Mouse (Mus musculus) heart, adult 2 months (tissue): ENCODE measurements around the gene Cgnl1.

Experiments
- CTCF ChIP-seq: fragments of 200-600 bp; IDR thresholded peaks from 2 replicates; pipeline ENCODE4 v1.8.1; 2022; ENCODE audit warnings: antibody characterized with exemption, mild to moderate bottlenecking, moderate library complexity
- POLR2A ChIP-seq: fragments of 200-500 bp; IDR thresholded peaks from 2 replicates; pipeline ENCODE4 v1.6.1; 2011; ENCODE audit warnings: mild to moderate bottlenecking, low read depth, low read length, control low read depth; ENCODE audit not compliant: insufficient read depth

DNA sequence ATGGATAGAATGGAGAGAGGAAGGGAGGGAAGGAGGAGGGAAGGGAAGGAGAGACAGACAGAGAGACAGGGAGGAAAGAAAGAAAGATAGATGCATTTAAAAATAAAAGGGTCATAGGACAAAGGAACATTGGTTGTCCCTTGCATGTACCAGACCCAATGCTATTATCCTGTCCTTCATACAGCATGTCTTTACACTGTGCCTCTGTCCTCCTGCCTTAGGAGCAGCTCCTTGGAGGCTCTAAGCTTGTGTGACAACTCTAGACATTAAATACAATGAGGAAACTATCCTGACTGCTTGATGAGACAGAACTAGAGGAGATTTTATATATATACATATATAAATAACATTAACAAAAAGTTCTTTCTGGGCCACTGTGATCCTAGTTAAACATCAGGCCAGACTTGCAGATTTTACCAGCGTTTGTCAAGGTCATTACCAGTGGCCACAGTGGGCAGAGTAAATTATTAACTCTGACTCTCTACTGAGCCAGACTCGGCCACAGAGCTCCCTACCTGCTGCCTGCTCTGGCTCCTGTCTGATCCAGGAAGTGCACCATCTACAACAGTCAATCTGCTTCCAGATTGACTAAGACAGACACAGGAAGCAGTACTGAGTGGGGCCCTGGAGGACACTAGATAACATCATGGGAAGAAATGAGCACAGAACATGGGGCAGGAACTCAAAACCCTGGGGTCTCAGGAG is 81.9 kb downstream of the Cgnl1 start:
- TF ChIP-seq CTCF (no peak), POLR2A (no peak)
